Mouse (Mus musculus) ES-Bruce4 (cell line): ENCODE results near the gene Gcn1l1. TPM values are rescaled to one million over a fixed set of nuclear protein-coding genes. Genes with fewer than 3 reads are reported as not detected.

Source experiments
- H3K27ac ChIP-seq: 2 replicates; pipeline ENCODE4 v1.5.1; 2012; ENCODE audit warnings: low read length, inconsistent platforms; ENCODE audit not compliant: insufficient read depth
- H3K27me3 ChIP-seq: 2 replicates; pipeline ENCODE4 v1.6.1; 2012; ENCODE audit warnings: mild to moderate bottlenecking, low read length, inconsistent platforms; ENCODE audit not compliant: control insufficient read depth, poor library complexity, insufficient read depth, severe bottlenecking
- H3K36me3 ChIP-seq: 2 replicates; pipeline ENCODE4 v1.6.1; 2012; ENCODE audit warnings: inconsistent platforms, mild to moderate bottlenecking, low read length, moderate library complexity; ENCODE audit not compliant: control insufficient read depth, poor library complexity, insufficient read depth, severe bottlenecking
- H3K4me1 ChIP-seq: one replicate; pipeline ENCODE4 v1.8.1; 2011; ENCODE audit warnings: low read length; ENCODE audit not compliant: control insufficient read depth, insufficient read depth
- H3K4me3 ChIP-seq: 2 replicates; pipeline ENCODE4 v1.5.1; 2011; ENCODE audit warnings: low read depth, mild to moderate bottlenecking, low read length
- H3K9ac ChIP-seq: 2 replicates; pipeline ENCODE4 v1.6.1; 2012; ENCODE audit warnings: low read depth, mild to moderate bottlenecking, inconsistent platforms; ENCODE audit not compliant: poor library complexity, severe bottlenecking
- H3K9me3 ChIP-seq: replicated peaks from 2 replicates; pipeline ENCODE4 v1.6.1; 2012; ENCODE audit warnings: mild to moderate bottlenecking, low read length, inconsistent platforms; ENCODE audit not compliant: control insufficient read depth, poor library complexity, insufficient read depth, severe bottlenecking
- CTCF ChIP-seq: IDR thresholded peaks from one replicate; pipeline ENCODE4 v1.8.1; 2011; ENCODE audit warnings: low read depth, low read length
- EP300 ChIP-seq: IDR thresholded peaks from 2 replicates; pipeline ENCODE4 v1.6.1; 2011; ENCODE audit warnings: low read depth, low read length; ENCODE audit not compliant: insufficient read depth
- POLR2A ChIP-seq: IDR thresholded peaks from one replicate; pipeline ENCODE4 v1.8.1; 2011; ENCODE audit warnings: low read length; ENCODE audit not compliant: insufficient read depth
- polyA plus RNA-seq: library from polyadenylated mRNA; stranded (reverse); fragments of >200 nt; gene quantifications from 2 replicates; pipeline ENCODE4 v1.2.4, GENCODE M21; 2011; ENCODE audit warnings: low read depth; ENCODE audit not compliant: missing spikeins, insufficient read depth, insufficient read length

Gcn1l1 gene
- polyA plus RNA-seq, 1 experiment: 62.0 TPM

GRCm38 (mm10) chr5:115521553-115522461 lies 43.2 kb upstream of the Gcn1l1 start:
- no peak overlapping the region for H3K4me3 ChIP-seq
- peak overlapping the region; percentile 64; the same call in 1 of the 2 replicates for H3K27ac ChIP-seq
- H3K4me1 ChIP-seq: peaks cover 4% of the 10 kb centered on the region
- no peaks in the 10 kb centered on the region for H3K36me3 ChIP-seq
- TF ChIP-seq POLR2A (no peak), EP300 (no peak), CTCF (no peak)
- H3K9ac ChIP-seq: no peak overlapping the region
- H3K27me3 ChIP-seq: no peaks in the 10 kb centered on the region
- H3K9me3 ChIP-seq: no peaks in the 10 kb centered on the region

DNA sequence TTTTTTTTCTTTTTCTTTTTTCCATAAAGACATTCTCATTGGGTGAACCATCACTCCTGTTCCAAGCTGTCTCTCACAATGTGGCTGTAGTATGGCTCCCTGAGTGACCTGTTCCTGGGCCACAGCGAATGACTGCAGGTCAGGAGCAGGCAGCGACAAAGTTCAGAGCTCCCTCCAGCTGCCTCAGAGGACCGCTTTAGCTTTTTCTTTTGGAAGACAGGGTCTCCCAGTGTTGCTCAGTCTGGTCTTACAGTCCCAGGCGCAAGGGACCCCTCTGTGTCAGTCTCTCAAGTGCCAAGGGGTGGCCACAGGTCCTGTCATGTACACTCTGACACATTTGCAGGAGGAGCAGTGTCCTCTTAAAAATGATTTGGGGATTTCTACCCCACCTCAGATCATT lies 42.5 kb upstream of the Gcn1l1 start:
- Histone ChIP-seq H3K4me3 (no peak overlapping the region), H3K27ac (no peak overlapping the region)

GRCm38 (mm10) chr5:115522981-115523499 lies 42.0 kb upstream of the Gcn1l1 start:
- H3K4me3 ChIP-seq: no peak overlapping the region
- H3K27me3 ChIP-seq: no peaks in the 10 kb centered on the region
- H3K9me3 ChIP-seq: no peaks in the 10 kb centered on the region
- no peak overlapping the region for H3K9ac ChIP-seq
- H3K4me1 ChIP-seq: peaks cover 4% of the 10 kb centered on the region
- H3K36me3 ChIP-seq: no peaks in the 10 kb centered on the region
- TF ChIP-seq POLR2A (no peak), CTCF (no peak), EP300 (no peak)
- H3K27ac ChIP-seq: no peak overlapping the region

More for the DNA sequence above, 42.5 kb upstream of the Gcn1l1 start:
- Histone ChIP-seq H3K9me3 (no peaks in the 10 kb centered on the region), H3K9ac (no peak overlapping the region), H3K36me3 (no peaks in the 10 kb centered on the region), H3K27me3 (no peaks in the 10 kb centered on the region), H3K4me1 (peaks cover 4% of the 10 kb centered on the region)
- TF ChIP-seq CTCF: no peak
- no peak for TF ChIP-seq EP300
- TF ChIP-seq POLR2A: no peak

DNA sequence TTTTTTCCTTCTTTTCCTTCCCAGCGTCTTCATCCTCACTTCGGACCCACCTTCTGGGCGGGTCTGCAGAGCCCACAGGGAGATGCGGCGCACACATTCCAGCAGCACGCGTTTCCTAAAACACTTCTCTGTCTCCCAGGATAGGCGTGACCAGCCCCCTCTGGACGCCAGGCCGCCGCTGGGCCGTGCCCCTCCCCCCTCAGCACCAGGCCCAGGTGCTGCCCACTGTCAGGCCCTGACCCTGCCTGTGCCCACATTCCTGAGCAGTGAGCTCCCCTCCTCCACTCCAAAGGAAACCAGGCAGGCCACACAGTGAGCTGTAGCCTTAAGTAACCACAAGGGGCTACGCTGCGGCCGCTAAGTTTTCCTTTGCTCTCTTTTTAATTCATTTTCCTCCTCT lies 41.1 kb upstream of the Gcn1l1 start:
- no peaks in the 10 kb centered on the region for H3K9me3 ChIP-seq
- no peaks in the 10 kb centered on the region for H3K27me3 ChIP-seq
- no peaks in the 10 kb centered on the region for H3K36me3 ChIP-seq
- no peak for TF ChIP-seq EP300
- no peak for TF ChIP-seq POLR2A
- no peak for TF ChIP-seq CTCF
- no peak overlapping the region for H3K4me3 ChIP-seq
- H3K27ac ChIP-seq: no peak overlapping the region
- peaks cover 4% of the 10 kb centered on the region for H3K4me1 ChIP-seq
- H3K9ac ChIP-seq: no peak overlapping the region; the same call in 1 of the 2 replicates

- Histone ChIP-seq H3K9me3 (no peaks in the 10 kb centered on the region), H3K4me3 (no peak overlapping the region), H3K27ac (no peak overlapping the region), H3K36me3 (no peaks in the 10 kb centered on the region), H3K4me1 (peaks cover 4% of the 10 kb centered on the region), H3K9ac (no peak overlapping the region), H3K27me3 (no peaks in the 10 kb centered on the region)
- no peak for TF ChIP-seq EP300
- no peak for TF ChIP-seq CTCF
- no peak for TF ChIP-seq POLR2A
Observed at GRCm38 (mm10) chr5:115524471-115524870, 40.6 kb upstream of the Gcn1l1 start.

DNA sequence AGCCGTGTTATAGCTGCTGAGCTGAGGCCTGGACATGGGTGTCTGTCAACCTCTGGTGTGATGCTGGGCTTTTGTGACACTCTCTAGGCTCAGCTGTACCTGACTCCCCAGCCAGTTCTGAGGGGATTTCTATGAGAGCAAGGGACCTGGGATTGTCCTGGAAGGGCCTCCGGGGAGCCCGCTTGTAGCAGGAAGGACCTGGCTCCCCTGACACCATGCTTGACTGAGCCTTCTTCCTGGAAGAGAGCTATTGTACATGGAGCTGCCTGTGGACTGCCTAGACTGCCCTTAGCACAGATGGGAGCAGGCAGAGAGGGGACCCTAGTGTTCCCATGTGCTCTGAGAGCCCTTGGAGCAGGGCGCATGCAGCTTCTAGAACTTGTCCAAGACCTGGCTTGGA lies 39.6 kb upstream of the Gcn1l1 start:
- H3K27ac ChIP-seq: no peak overlapping the region
- no peak for TF ChIP-seq EP300
- TF ChIP-seq CTCF: no peak
- TF ChIP-seq POLR2A: no peak
- H3K9me3 ChIP-seq: no peaks in the 10 kb centered on the region
- no peak overlapping the region for H3K9ac ChIP-seq
- H3K27me3 ChIP-seq: no peaks in the 10 kb centered on the region
- H3K4me3 ChIP-seq: no peak overlapping the region
- H3K36me3 ChIP-seq: no peaks in the 10 kb centered on the region
- H3K4me1 ChIP-seq: peaks cover 6% of the 10 kb centered on the region
